Mouse (Mus musculus): ENCODE measurements around the gene Erg. TPM values are rescaled to one million over a fixed set of nuclear protein-coding genes. Genes with fewer than 3 reads are reported as not detected.
A peak's percentile ranks its signal among the peaks of the same experiment; 100 is the strongest.

Gene Erg
- total RNA-seq, 2 experiments from 2014 or later, result 26.8 to 27.0 TPM

DNA sequence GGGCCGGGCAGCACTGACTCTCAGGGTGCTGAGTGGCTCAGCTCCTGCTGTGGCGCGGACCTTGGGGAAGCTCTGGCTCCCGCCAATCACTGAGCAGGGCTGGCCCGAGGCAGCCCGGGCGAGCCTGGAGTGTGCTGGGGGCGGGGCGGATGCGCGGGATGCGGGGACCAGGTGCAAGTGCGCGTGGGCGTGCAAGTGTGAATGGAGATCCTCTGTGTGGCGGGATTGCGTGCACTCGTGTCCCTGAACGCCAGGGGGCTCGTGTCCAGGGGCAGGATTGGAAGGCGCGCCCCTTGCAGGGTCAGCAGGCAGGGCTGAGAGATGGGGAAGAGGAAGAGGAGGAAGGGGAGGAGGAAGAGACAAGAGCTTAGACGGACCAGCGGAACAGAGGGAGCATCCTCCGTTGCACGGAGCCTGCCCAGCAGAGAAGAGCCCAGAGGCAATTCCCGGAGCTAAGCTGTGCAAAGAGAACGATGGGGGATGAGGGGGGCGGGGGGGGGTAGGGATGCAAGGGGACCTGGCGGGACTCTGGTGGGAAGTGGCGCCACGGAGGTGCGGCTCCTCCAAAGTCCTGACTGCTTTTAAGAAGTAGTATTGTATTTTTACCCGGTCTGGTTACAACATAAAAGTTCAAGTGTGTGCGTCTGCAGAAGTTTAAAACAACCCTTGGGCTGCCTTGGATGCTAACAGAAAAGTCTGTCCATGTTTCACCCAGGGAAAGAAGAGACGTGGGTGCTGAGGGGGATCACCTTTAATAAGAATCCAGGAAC, 667 bp downstream of the Erg start:
- peak in 1 of 2 experiments; percentile 7 for DNase-seq (ENCODE audit: low spot score in 2 of 2)

DNA sequence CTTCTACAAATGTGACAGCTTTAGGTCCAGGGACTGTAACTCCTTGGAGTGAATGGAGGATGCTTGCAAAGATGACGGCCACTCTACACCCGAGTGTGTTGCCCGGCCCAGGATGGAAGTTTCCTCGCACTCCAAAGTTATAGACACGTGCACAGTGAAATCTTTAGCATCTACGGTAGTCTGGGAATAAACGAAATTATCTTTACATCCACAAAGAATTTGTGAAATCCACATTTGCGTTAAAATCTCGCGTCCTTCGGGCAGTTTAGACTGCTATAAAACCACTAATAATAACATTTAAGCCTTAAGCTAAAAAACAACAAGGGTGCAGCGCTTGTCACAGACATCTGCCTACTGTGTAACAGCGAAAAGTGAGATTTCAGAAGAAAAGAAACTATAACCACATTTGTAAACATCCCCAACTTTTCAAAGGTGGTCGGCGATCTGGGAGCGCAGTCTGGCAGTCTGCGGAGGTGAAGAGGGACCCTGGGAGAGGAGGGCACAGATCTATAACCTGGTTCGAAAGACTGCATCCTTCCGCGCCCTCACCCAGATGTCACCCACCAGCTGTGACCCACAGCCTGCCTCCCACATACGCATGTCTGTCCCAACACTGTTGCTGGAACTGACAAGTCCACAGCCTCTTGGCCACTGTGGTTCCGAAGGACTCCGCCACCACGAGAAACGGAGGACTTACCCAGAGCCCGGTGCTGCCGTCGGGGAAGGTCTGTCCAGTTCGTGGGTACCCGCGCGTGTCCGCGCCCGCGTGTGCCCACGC, 1.5 kb downstream of the Erg start:
- DNase-seq (ENCODE audit: low spot score in 2 of 2), result no peak

GRCm38 (mm10) chr16:95579289-95579688, 7.1 kb downstream of the Erg start:
- no peak for DNase-seq (ENCODE audit: low spot score in 2 of 2)

DNA sequence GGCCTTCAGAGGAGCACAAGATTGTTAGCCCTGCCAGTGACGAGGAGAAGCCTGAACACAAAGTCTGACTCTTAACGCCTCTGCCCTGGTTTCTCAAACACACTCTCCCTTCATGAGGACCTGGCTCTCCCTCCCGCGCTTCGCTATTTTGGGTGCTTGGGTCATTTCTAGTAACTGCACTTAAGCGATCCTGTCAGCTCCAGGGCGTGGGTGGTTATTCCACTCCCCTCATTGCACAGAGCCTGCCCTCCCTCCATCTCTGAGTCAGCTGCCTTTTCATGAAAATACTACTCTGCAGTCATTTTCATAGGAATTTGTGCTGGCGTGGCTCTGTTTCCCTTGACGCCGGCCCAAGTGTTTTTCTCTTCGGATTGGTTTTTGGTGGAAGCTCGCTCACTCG, 13.2 kb downstream of the Erg start:
- no peak for DNase-seq (ENCODE audit: low spot score in 2 of 2)

DNA sequence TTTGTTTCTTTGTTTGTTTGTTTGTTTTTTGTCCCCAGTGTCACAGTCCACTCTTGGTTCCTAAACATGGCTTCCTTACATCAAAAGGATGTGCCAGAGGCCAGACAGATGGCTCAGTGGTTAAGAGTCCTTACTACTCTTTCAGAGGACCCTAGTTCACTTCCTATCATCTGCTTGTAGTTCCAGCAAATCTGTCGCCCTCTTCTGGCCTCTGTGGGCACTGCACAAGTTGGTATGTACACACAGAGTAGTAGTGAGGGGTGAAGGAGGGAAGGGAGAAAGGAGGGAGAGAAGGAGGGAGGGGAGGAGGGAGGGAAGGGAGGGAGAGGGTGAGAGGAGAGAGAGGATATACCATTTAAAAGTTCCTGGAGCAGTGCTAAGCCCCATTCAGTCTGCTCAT, 15.8 kb downstream of the Erg start:
- no peak for DNase-seq (ENCODE audit: low spot score in 2 of 2)

DNA sequence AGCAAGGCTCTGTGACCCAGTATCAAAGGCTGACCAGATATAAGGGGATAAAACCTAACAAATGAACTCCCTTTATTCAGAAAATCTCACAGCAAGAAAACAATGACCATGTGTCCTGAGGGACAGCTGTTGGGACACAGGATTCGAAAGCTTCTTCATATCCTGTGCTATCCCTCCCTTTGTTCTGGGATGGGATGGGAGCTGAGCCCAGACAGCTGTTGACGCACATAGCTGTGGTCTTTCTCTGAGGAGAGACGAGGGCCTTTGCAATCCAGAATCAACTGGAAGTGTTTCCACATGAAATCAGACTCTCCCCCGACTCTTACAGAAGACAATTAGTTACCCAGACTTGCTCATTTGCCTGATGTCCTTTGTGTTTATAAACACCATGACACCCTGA, 29.6 kb downstream of the Erg start:
- DNase-seq (ENCODE audit: low spot score in 2 of 2), result no peak

DNA sequence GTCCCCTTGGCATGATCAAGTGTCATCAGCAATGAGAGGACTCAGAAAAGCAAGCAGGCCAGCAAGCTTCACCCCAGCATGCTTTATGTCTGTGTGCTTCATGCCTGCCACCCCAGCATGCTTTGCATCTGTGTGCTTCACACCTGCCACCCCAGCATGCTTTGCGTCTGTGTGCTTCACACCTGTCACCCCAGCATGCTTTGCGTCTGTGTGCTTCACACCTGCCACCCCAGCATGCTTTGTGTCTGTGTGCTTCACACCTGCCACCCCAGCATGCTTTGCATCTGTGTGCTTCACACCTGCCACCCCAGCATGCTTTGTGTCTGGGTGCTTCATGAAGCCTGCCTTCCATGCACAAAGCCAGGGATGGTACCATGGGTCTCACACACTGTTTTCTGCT, 33.3 kb downstream of the Erg start:
- DNase-seq (ENCODE audit: low spot score in 2 of 2), result no peak

- no peak for DNase-seq (ENCODE audit: low spot score in 2 of 2)
Measured at GRCm38 (mm10) chr16:95552495-95552894, 33.9 kb downstream of the Erg start.

DNA sequence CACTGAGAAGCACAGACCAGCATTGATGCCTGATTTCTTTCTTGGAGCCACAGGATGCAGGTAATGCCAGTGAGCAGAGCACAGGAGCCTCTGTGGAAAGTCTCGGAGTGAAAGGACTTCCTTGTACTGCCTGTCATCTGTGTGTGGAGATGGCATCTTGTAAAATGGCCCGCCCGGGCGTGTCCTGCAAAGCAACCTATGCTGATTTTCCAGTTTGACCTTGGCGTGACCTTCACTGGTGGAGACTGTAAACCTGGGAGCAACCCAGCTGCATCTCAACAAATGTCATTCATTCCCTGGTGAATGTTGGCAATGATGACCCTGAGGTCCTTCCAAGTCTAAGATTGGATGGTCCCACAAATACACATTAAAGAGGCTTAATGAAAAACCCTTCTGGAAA, 35.9 kb downstream of the Erg start:
- DNase-seq (ENCODE audit: low spot score in 2 of 2), result no peak

DNA sequence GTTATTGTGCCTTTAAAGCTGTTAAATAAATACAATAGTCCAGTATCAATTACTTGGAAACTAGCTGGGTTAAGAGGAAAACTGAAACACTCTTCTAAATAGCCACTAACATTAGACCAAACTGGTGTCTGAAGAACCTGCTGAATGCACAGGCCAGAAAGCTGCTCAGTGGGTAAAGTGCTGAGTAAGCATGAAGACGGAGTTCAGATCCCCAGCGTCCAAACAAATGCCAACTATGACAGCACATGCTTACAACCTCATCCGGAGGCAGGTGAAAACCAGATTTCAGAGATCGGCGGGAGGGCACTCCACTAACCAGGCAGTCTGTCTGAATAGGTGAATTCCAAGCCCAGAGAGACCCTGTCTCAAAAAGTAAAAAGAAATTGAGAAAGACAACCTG, 41.6 kb downstream of the Erg start:
- no peak for DNase-seq (ENCODE audit: low spot score in 2 of 2)

GRCm38 (mm10) chr16:95543471-95543870, 42.9 kb downstream of the Erg start:
- DNase-seq (ENCODE audit: low spot score in 2 of 2), result no peak

DNA sequence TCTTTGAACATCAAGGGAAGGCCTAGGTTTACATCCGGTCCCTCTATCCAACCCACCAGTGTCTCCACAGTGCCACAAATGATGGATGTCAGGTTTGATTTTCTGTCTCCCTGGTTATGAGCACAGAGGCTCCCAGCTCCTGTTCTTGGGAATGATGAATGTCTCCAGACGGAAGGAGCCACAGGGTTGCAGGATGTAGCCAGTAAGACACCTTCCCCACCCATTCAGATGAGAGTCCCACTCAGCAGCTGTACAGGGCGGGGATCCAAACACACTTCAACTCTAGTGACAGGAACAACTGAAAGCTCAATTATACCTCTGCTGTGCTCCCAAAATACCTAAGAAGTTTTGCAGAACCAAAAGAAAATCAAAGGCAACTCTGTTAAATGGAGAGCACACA, 51.2 kb downstream of the Erg start:
- no peak for DNase-seq (ENCODE audit: low spot score in 2 of 2)

- no peak for DNase-seq (ENCODE audit: low spot score in 2 of 2)
Measured at GRCm38 (mm10) chr16:95532387-95533077, 53.9 kb downstream of the Erg start.

GRCm38 (mm10) chr16:95527561-95527960, 58.8 kb downstream of the Erg start:
- DNase-seq (ENCODE audit: low spot score in 2 of 2), result no peak

- no peak for DNase-seq (ENCODE audit: low spot score in 2 of 2)
Measured at GRCm38 (mm10) chr16:95519520-95519919, 66.9 kb downstream of the Erg start.

DNA sequence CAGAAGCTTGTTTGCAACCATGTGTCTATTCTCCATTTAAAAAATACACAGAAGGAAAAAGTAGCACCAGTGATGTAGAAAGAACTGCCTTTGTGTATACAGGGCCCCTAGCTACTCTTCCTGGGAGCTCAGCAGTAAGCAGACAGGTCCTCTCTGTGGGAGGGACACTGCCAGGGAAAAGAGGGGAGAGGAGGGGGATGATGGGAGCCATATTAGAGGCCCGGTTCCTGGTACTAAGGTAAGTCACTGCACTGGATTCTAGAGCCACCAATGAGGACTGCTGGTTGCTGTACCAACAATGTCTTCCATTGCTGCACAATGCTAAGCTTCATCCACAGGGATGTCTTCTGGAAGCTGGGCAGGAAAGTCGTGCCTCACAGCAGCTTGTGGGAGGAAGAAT, 80.3 kb downstream of the Erg start:
- DNase-seq (ENCODE audit: low spot score in 2 of 2), result no peak

- DNase-seq (ENCODE audit: low spot score in 2 of 2), result no peak
Measured at GRCm38 (mm10) chr16:95496582-95497300, 89.7 kb downstream of the Erg start.

DNA sequence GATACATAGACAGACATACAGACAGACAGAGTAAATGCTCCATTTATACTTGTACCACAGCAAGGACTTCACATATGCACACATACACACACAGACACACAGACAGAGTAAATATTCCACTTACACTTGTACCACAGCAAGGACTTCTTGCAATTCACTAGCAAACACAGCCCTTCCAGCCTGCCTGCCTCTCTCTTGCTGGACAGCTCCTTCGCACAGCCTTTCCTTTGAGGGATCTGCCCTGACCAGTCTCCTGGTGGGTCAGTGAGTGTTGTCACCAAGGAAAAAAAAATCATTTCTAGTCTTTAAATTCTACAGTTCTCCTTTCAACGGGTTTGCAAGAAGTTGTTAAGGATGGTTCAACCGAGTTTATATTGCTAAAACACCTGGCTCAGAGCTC, 92.3 kb downstream of the Erg start:
- no peak for DNase-seq (ENCODE audit: low spot score in 2 of 2)

GRCm38 (mm10) chr16:95493336-95493735, 93.1 kb downstream of the Erg start:
- DNase-seq (ENCODE audit: low spot score in 2 of 2), result no peak

DNA sequence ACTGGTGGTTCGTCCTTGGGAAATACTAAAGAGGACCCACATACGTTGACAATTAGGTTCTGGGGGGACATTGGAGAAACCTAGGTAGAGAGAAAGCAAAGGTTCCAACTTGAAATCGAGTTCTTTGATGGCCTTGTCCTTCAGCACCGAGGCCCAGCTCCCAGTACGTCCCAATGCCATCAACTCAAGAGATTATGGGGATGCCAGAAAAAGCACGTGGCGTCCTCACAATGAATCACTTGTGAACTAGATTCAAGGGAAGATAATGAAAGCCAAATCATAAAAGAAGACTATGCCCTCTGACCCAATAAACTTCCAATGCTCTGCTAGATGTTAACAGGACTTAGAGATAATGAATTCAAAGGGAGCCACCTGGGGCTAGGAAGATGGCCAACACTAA, 94.2 kb downstream of the Erg start:
- no peak for DNase-seq (ENCODE audit: low spot score in 2 of 2)

DNA sequence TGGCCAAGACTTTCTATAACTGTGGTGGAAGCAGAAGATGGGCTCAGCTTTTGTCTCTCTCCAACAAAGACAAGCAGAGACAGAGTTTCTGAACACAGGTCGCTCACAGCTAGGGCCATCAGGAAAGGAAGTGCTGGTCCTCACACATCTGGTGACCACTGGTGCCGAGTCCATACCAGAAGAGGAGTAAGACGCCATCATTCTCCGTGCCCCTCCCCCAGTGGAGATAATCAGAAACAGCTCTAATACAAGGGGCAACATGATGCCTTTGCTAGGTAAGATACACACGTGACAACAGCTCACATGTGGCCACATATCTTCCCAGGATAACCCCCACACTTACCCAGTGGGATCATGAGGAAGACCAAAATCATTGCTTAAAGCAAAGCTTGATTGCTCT, 96.0 kb downstream of the Erg start:
- DNase-seq (ENCODE audit: low spot score in 2 of 2), result no peak
